ENCODE assay signal across 20 mouse cellular contexts in genomic region chr12:75629618-75630017, GRCm38 (mm10). TPM values are rescaled to one million over a fixed set of nuclear protein-coding genes. Genes with fewer than 3 reads are reported as not detected.
DNase-seq lines count a peak whose midpoint lies in the region; ATAC-seq and TF ChIP-seq lines count a peak whose summit lies in the region.
"Had no signal": no experiment of that assay in that cellular context is flagged by ENCODE, and none has a peak within 500 bp of the region (broad histone marks: within the 10 kb centered on the region; RNA-seq: fewer than 3 reads in every experiment).

No protein-coding gene starts in this region.

- TF ChIP-seq CTCF in heart, adult 2 months (IDR thresholded peaks at IDR 0.05), result peak; percentile 30; the same call in 1 of the 2 replicates
- TF ChIP-seq CTCF in liver, embryonic 14.5 days (IDR thresholded peaks at IDR 0.05; ENCODE audit: low read depth), result peak; percentile 41
- peak; percentile 39 for TF ChIP-seq CTCF in E14TG2a.4 (conservative IDR thresholded peaks at IDR 0.05; ENCODE audit: low read length)
- no peak; the same call in 1 of the 2 replicates for TF ChIP-seq CTCF in left cerebral cortex, adult 2 months (IDR thresholded peaks at IDR 0.05)

- no peaks in the 10 kb centered on the region for H3K27me3 ChIP-seq in heart, adult 2 months (ENCODE audit: control insufficient read depth, insufficient read depth, low read length)
- no peaks in the 10 kb centered on the region for H3K27me3 ChIP-seq in heart, embryonic 10.5 days (ENCODE audit: insufficient read depth, poor library complexity, severe bottlenecking)
- H3K27me3 ChIP-seq in liver, embryonic 14.5 days (ENCODE audit: control insufficient read depth, insufficient read depth, low read length), result no peaks in the 10 kb centered on the region
- H3K27me3 ChIP-seq in liver, embryonic 12.5 days (replicated peaks), result no peaks in the 10 kb centered on the region
- no peaks in the 10 kb centered on the region for H3K27me3 ChIP-seq in E14TG2a.4 (ENCODE audit: insufficient read depth, low read length)
- H3K27me3 ChIP-seq: embryonic facial prominence, embryonic 13.5 days; heart, embryonic 15.5 days; limb, embryonic 15.5 days; lung, embryonic 15.5 days; midbrain, embryonic 13.5 days had no signal

- no peak for DNase-seq in heart, adult 2 months
- no peak for DNase-seq in heart, embryonic 10.5 days (ENCODE audit: low spot score)
- DNase-seq in liver, embryonic 14.5 days (ENCODE audit: low read depth in 3 of 3, low spot score in 3 of 3), result no peak
- peak; percentile 73 for DNase-seq in R1 (ENCODE audit: low read depth, low spot score)
- no peak for DNase-seq in left cerebral cortex, adult 2 months (ENCODE audit: extremely low spot score in 1 of 2, low spot score in 2 of 2)
- DNase-seq: adrenal gland, postnatal 36 days; cerebellum, adult 11-12 months; cerebellum, postnatal 14 days; spleen, adult 18-20 months; thymus, postnatal 4 days had no signal

- H3K4me1 ChIP-seq in heart, adult 2 months (ENCODE audit: control insufficient read depth, insufficient read depth, low read length), result no peaks in the 10 kb centered on the region
- H3K4me1 ChIP-seq in heart, embryonic 10.5 days, result peaks cover 12% of the 10 kb centered on the region; the same call in 1 of the 2 replicates
- H3K4me1 ChIP-seq in liver, embryonic 14.5 days (replicated peaks; ENCODE audit: control insufficient read depth in 2 of 2, insufficient read depth in 2 of 2, low read length in 1 of 2), result no peaks in the 10 kb centered on the region
- H3K4me1 ChIP-seq in liver, embryonic 12.5 days, result no peaks in the 10 kb centered on the region
- peaks cover 8% of the 10 kb centered on the region for H3K4me1 ChIP-seq in E14TG2a.4 (replicated peaks; ENCODE audit: low read depth, low read length)
- H3K4me1 ChIP-seq: embryonic facial prominence, embryonic 13.5 days; hindbrain, embryonic 10.5 days; limb, embryonic 15.5 days; lung, embryonic 15.5 days; midbrain, embryonic 13.5 days had no signal

- ATAC-seq in liver, embryonic 14.5 days (ENCODE audit: insufficient read depth), result no peak
- no peak for ATAC-seq in liver, embryonic 12.5 days
- ATAC-seq: forebrain, embryonic 14.5 days; midbrain, embryonic 13.5 days had no signal

- no peak overlapping the region for H3K4me2 ChIP-seq in liver, embryonic 14.5 days (ENCODE audit: low read depth)
- no peak overlapping the region for H3K4me2 ChIP-seq in liver, embryonic 12.5 days
- H3K4me2 ChIP-seq: embryonic facial prominence, embryonic 13.5 days; heart, embryonic 15.5 days; limb, embryonic 15.5 days; lung, embryonic 15.5 days; midbrain, embryonic 13.5 days had no signal

- no peak overlapping the region for H3K9ac ChIP-seq in heart, adult 2 months (ENCODE audit: low read depth, low read length)
- H3K9ac ChIP-seq in liver, embryonic 14.5 days (replicated peaks), result no peak overlapping the region
- no peak overlapping the region for H3K9ac ChIP-seq in liver, embryonic 12.5 days
- H3K9ac ChIP-seq: embryonic facial prominence, embryonic 13.5 days; heart, embryonic 15.5 days; limb, embryonic 15.5 days; lung, embryonic 15.5 days; midbrain, embryonic 13.5 days had no signal

- no peak for TF ChIP-seq EP300 in heart, adult 2 months (IDR thresholded peaks at IDR 0.05; ENCODE audit: insufficient read depth, low read depth, low read length)
- TF ChIP-seq EP300 in liver, embryonic 14.5 days (IDR thresholded peaks at IDR 0.05; ENCODE audit: low read depth), result no peak

- H3K9me3 ChIP-seq in heart, embryonic 10.5 days, result no peaks in the 10 kb centered on the region
- no peaks in the 10 kb centered on the region for H3K9me3 ChIP-seq in liver, embryonic 14.5 days (ENCODE audit: control insufficient read depth, low read length)
- no peaks in the 10 kb centered on the region for H3K9me3 ChIP-seq in liver, embryonic 12.5 days (replicated peaks)
- no peaks in the 10 kb centered on the region for H3K9me3 ChIP-seq in E14TG2a.4 (ENCODE audit: low read length)
- H3K9me3 ChIP-seq: embryonic facial prominence, embryonic 13.5 days; heart, embryonic 15.5 days; hindbrain, embryonic 10.5 days; limb, embryonic 15.5 days; lung, embryonic 15.5 days; midbrain, embryonic 13.5 days had no signal

- H3K36me3 ChIP-seq in heart, adult 2 months (ENCODE audit: control insufficient read depth, insufficient read depth, low read length), result no peaks in the 10 kb centered on the region
- peaks cover 10% of the 10 kb centered on the region; the same call in 1 of the 2 replicates for H3K36me3 ChIP-seq in heart, embryonic 10.5 days
- no peaks in the 10 kb centered on the region for H3K36me3 ChIP-seq in liver, embryonic 14.5 days (replicated peaks; ENCODE audit: control insufficient read depth, insufficient read depth, low read depth)
- H3K36me3 ChIP-seq in liver, embryonic 12.5 days, result peaks cover 19% of the 10 kb centered on the region
- peaks cover 23% of the 10 kb centered on the region for H3K36me3 ChIP-seq in E14TG2a.4 (ENCODE audit: insufficient read depth, low read length)
- H3K36me3 ChIP-seq: heart, embryonic 15.5 days; lung, embryonic 15.5 days had no signal

- WGBS in heart, adult 2 months, result 71% methylated on average over 1 of the region's 1 CpGs
- WGBS in heart, embryonic 10.5 days, result 73% methylated on average over 1 of the region's 1 CpGs
- 63% methylated on average over 1 of the region's 1 CpGs for WGBS in liver, embryonic 14.5 days (ENCODE audit: insufficient replicate concordance)
- 45% methylated on average over 1 of the region's 1 CpGs for WGBS in liver, embryonic 12.5 days (ENCODE audit: insufficient replicate concordance)

- intact Hi-C loops in heart, adult 2 months (cut with DNase I), result no loop called here
- intact Hi-C loops in left cerebral cortex, adult 2 months (cut with DNase I), result no loop called here

- no peak for TF ChIP-seq POLR2A in heart, adult 2 months (IDR thresholded peaks at IDR 0.05; ENCODE audit: insufficient read depth, low read depth, low read length)

- no peak overlapping the region for H3K27ac ChIP-seq in heart, adult 2 months
- H3K27ac ChIP-seq in heart, embryonic 10.5 days, result no peak overlapping the region
- H3K27ac ChIP-seq in liver, embryonic 14.5 days, result no peak overlapping the region
- H3K27ac ChIP-seq in liver, embryonic 12.5 days, result no peak overlapping the region
- no peak overlapping the region for H3K27ac ChIP-seq in left cerebral cortex, adult 2 months
- H3K27ac ChIP-seq: embryonic facial prominence, embryonic 13.5 days; heart, embryonic 15.5 days; hindbrain, embryonic 10.5 days; limb, embryonic 15.5 days; lung, embryonic 15.5 days; midbrain, embryonic 13.5 days had no signal

- H3K79me2 ChIP-seq in heart, adult 2 months (replicated peaks; ENCODE audit: control insufficient read depth, insufficient read depth, low read length), result no peaks in the 10 kb centered on the region

- no peak overlapping the region for H3K4me3 ChIP-seq in heart, adult 2 months
- no peak overlapping the region for H3K4me3 ChIP-seq in heart, embryonic 10.5 days
- no peak overlapping the region for H3K4me3 ChIP-seq in liver, embryonic 14.5 days (ENCODE audit: insufficient read depth in 1 of 2, low read depth in 2 of 2, low read length in 2 of 2)
- H3K4me3 ChIP-seq in liver, embryonic 12.5 days, result no peak overlapping the region
- H3K4me3 ChIP-seq in E14TG2a.4 (replicated peaks; ENCODE audit: low read length), result no peak overlapping the region
- H3K4me3 ChIP-seq in left cerebral cortex, adult 2 months, result no peak overlapping the region
- H3K4me3 ChIP-seq: embryonic facial prominence, embryonic 13.5 days; heart, embryonic 15.5 days; hindbrain, embryonic 10.5 days; limb, embryonic 15.5 days; lung, embryonic 15.5 days; midbrain, embryonic 13.5 days; myocyte had no signal

RNA-seq across cellular contexts. Expression of gene Ppp2r5e, which starts 33.6 kb away (rescaled TPM):
- total RNA-seq in heart, adult 2 months (2021), result 10 to 100 TPM; 32.6 to 32.9 TPM
- polyA plus RNA-seq in heart, adult 2 months (2012; rRNA removed), result 9.1 and 14.6 TPM in 2 replicates
- polyA plus RNA-seq in heart, embryonic 10.5 days (2016; fragmentation: Nextera tagmentation; extraction: Ambion mirVana), result 8.8 and 9.4 TPM in 2 replicates
- 3.8 and 6.8 TPM in 2 replicates for polyA plus RNA-seq in liver, embryonic 14.5 days (2012; rRNA removed)
- polyA plus RNA-seq in liver, embryonic 14.5 days (2014; fragmentation: Nextera tagmentation; extraction: Ambion mirVana), result 5.0 and 5.8 TPM in 2 replicates
- 7.9 and 8.0 TPM in 2 replicates for polyA plus RNA-seq in liver, embryonic 12.5 days (2016; fragmentation: Nextera tagmentation; extraction: Ambion mirVana)
- 10 to 100 TPM; 81.7 to 84.9 TPM for total RNA-seq in left cerebral cortex, adult 2 months (2021)

RNA-seq across cellular contexts. Expression of gene Wdr89, which starts 39.7 kb away (rescaled TPM):
- 1 to 10 TPM; 2.8 TPM for total RNA-seq in heart, adult 2 months (2021)
- polyA plus RNA-seq in heart, adult 2 months (2012; rRNA removed), result 2.1 and 2.6 TPM in 2 replicates
- polyA plus RNA-seq in heart, embryonic 10.5 days (2016; fragmentation: Nextera tagmentation; extraction: Ambion mirVana), result 11.8 and 13.1 TPM in 2 replicates
- polyA plus RNA-seq in liver, embryonic 14.5 days (2012; rRNA removed), result 3.3 and 5.5 TPM in 2 replicates
- 5.3 and 5.5 TPM in 2 replicates for polyA plus RNA-seq in liver, embryonic 14.5 days (2014; fragmentation: Nextera tagmentation; extraction: Ambion mirVana)
- 9.8 and 10.7 TPM in 2 replicates for polyA plus RNA-seq in liver, embryonic 12.5 days (2016; fragmentation: Nextera tagmentation; extraction: Ambion mirVana)
- 1 to 10 TPM; 2.3 to 3.7 TPM for total RNA-seq in left cerebral cortex, adult 2 months (2021)
